Mouse (Mus musculus): ENCODE data around the gene Ror2. TPM values are rescaled to one million over a fixed set of nuclear protein-coding genes. Genes with fewer than 3 reads are reported as not detected.

Gene Ror2
- polyA plus RNA-seq, 1 experiment from 2014 or later: 40.1 TPM

GRCm38 (mm10) chr13:53221176-53221575, 64.7 kb downstream of the Ror2 start:
- Histone ChIP-seq H3K27ac (0 out of 2 replicates have a peak overlapping the region, but pooled peaks have one; percentile 12), H3K4me3 (no peak overlapping the region)

GRCm38 (mm10) chr13:53219889-53220288, 66.0 kb downstream of the Ror2 start:
- H3K4me1 ChIP-seq: peaks cover 70% of the 10 kb centered on the region

More at GRCm38 (mm10) chr13:53221176-53221575, 64.7 kb downstream of the Ror2 start:
- no peak for DNase-seq (ENCODE audit: low spot score)
- Histone ChIP-seq H3K9me3 (replicated peaks) (peaks cover 5% of the 10 kb centered on the region; the same call in 1 of the 2 replicates), H3K36me3 (peaks cover 40% of the 10 kb centered on the region), H3K4me1 (peaks cover 57% of the 10 kb centered on the region), H3K27me3 (ENCODE audit: low read depth, poor library complexity, severe bottlenecking) (no peaks in the 10 kb centered on the region)
- WGBS: 84% methylated on average over 6 of the region's 6 CpGs

GRCm38 (mm10) chr13:53219391-53219790, 66.5 kb downstream of the Ror2 start:
- no peak for DNase-seq (ENCODE audit: low spot score)
- Histone ChIP-seq H3K4me3 (no peak overlapping the region), H3K9me3 (replicated peaks) (0 out of 2 replicates have a peak, but pooled peaks cover under 1% of the 10 kb centered on the region), H3K27me3 (ENCODE audit: low read depth, poor library complexity, severe bottlenecking) (no peaks in the 10 kb centered on the region), H3K27ac (no peak overlapping the region), H3K36me3 (peaks cover 24% of the 10 kb centered on the region), H3K4me1 (peaks cover 75% of the 10 kb centered on the region)
- WGBS: 82% methylated on average over 3 of the region's 3 CpGs

More at GRCm38 (mm10) chr13:53219889-53220288, 66.0 kb downstream of the Ror2 start:
- H3K36me3 ChIP-seq: peaks cover 29% of the 10 kb centered on the region
- WGBS: 91% methylated on average over 10 of the region's 10 CpGs
- H3K4me3 ChIP-seq: no peak overlapping the region
- H3K27me3 ChIP-seq (ENCODE audit: low read depth, poor library complexity, severe bottlenecking): no peaks in the 10 kb centered on the region
- no peak overlapping the region for H3K27ac ChIP-seq
- H3K9me3 ChIP-seq (replicated peaks): 0 out of 2 replicates have a peak, but pooled peaks cover 5% of the 10 kb centered on the region
- no peak for DNase-seq (ENCODE audit: low spot score)

GRCm38 (mm10) chr13:53217396-53217975, 68.4 kb downstream of the Ror2 start:
- no peaks in the 10 kb centered on the region for H3K9me3 ChIP-seq (replicated peaks)
- no peaks in the 10 kb centered on the region for H3K27me3 ChIP-seq (ENCODE audit: low read depth, poor library complexity, severe bottlenecking)
- no peak for DNase-seq (ENCODE audit: low spot score)
- H3K4me3 ChIP-seq: no peak overlapping the region
- H3K27ac ChIP-seq: no peak overlapping the region
- WGBS: 58% methylated on average over 6 of the region's 6 CpGs
- H3K36me3 ChIP-seq: peaks cover 20% of the 10 kb centered on the region
- peaks cover 88% of the 10 kb centered on the region for H3K4me1 ChIP-seq

- Histone ChIP-seq H3K4me1 (peaks cover 97% of the 10 kb centered on the region), H3K27me3 (ENCODE audit: low read depth, poor library complexity, severe bottlenecking) (no peaks in the 10 kb centered on the region), H3K36me3 (peaks cover 5% of the 10 kb centered on the region), H3K4me3 (peak overlapping the region; percentile 40), H3K27ac (peak overlapping the region; percentile 89), H3K9me3 (replicated peaks) (no peaks in the 10 kb centered on the region)
- 12% methylated on average over 19 of the region's 19 CpGs for WGBS
- peak; percentile 89 for DNase-seq (ENCODE audit: low spot score)
Measured at GRCm38 (mm10) chr13:53211971-53212733, 73.8 kb downstream of the Ror2 start.

GRCm38 (mm10) chr13:53208556-53208955, 77.4 kb downstream of the Ror2 start:
- peaks cover 98% of the 10 kb centered on the region for H3K4me1 ChIP-seq
- peaks cover 8% of the 10 kb centered on the region; the same call in 1 of the 2 replicates for H3K36me3 ChIP-seq
- DNase-seq (ENCODE audit: low spot score): no peak
- H3K9me3 ChIP-seq (replicated peaks): no peaks in the 10 kb centered on the region
- 82% methylated on average over 10 of the region's 10 CpGs for WGBS
- peak overlapping the region; percentile 33; the same call in 1 of the 2 replicates for H3K27ac ChIP-seq
- H3K4me3 ChIP-seq: no peak overlapping the region
- no peaks in the 10 kb centered on the region for H3K27me3 ChIP-seq (ENCODE audit: low read depth, poor library complexity, severe bottlenecking)

GRCm38 (mm10) chr13:53205128-53205911, 80.6 kb downstream of the Ror2 start:
- peak overlapping the region; percentile 34 for H3K4me3 ChIP-seq
- DNase-seq (ENCODE audit: low spot score): peak; percentile 88
- H3K4me1 ChIP-seq: peaks cover 97% of the 10 kb centered on the region
- peak overlapping the region; percentile 86 for H3K27ac ChIP-seq
- H3K27me3 ChIP-seq (ENCODE audit: low read depth, poor library complexity, severe bottlenecking): no peaks in the 10 kb centered on the region
- no peaks in the 10 kb centered on the region for H3K9me3 ChIP-seq (replicated peaks)
- peaks cover 8% of the 10 kb centered on the region; the same call in 1 of the 2 replicates for H3K36me3 ChIP-seq
- 10% methylated on average over 17 of the region's 17 CpGs for WGBS

GRCm38 (mm10) chr13:53202439-53202830, 83.5 kb downstream of the Ror2 start:
- H3K27me3 ChIP-seq (ENCODE audit: low read depth, poor library complexity, severe bottlenecking): no peaks in the 10 kb centered on the region
- 52% methylated on average over 5 of the region's 5 CpGs for WGBS
- peaks cover 8% of the 10 kb centered on the region; the same call in 1 of the 2 replicates for H3K36me3 ChIP-seq
- DNase-seq (ENCODE audit: low spot score): no peak
- peak overlapping the region; percentile 94 for H3K27ac ChIP-seq
- no peaks in the 10 kb centered on the region for H3K9me3 ChIP-seq (replicated peaks)
- H3K4me1 ChIP-seq: peaks cover 99% of the 10 kb centered on the region
- peak overlapping the region; percentile 32 for H3K4me3 ChIP-seq

- peak overlapping the region; percentile 32 for H3K4me3 ChIP-seq
- no peaks in the 10 kb centered on the region for H3K9me3 ChIP-seq (replicated peaks)
Measured at GRCm38 (mm10) chr13:53201628-53202438, 84.1 kb downstream of the Ror2 start.

GRCm38 (mm10) chr13:53200121-53200520, 85.8 kb downstream of the Ror2 start:
- WGBS: 83% methylated on average over 4 of the region's 4 CpGs
- no peaks in the 10 kb centered on the region for H3K27me3 ChIP-seq (ENCODE audit: low read depth, poor library complexity, severe bottlenecking)
- H3K36me3 ChIP-seq: peaks cover 8% of the 10 kb centered on the region; the same call in 1 of the 2 replicates
- H3K27ac ChIP-seq: no peak overlapping the region
- peaks cover 99% of the 10 kb centered on the region for H3K4me1 ChIP-seq
- H3K9me3 ChIP-seq (replicated peaks): no peaks in the 10 kb centered on the region
- H3K4me3 ChIP-seq: no peak overlapping the region
- DNase-seq (ENCODE audit: low spot score): no peak

More at GRCm38 (mm10) chr13:53201628-53202438, 84.1 kb downstream of the Ror2 start:
- peak; percentile 90 for DNase-seq (ENCODE audit: low spot score)
- WGBS: 8% methylated on average over 18 of the region's 18 CpGs
- peaks cover 99% of the 10 kb centered on the region for H3K4me1 ChIP-seq
- H3K27me3 ChIP-seq (ENCODE audit: low read depth, poor library complexity, severe bottlenecking): no peaks in the 10 kb centered on the region
- H3K36me3 ChIP-seq: peaks cover 8% of the 10 kb centered on the region; the same call in 1 of the 2 replicates
- H3K27ac ChIP-seq: peak overlapping the region; percentile 94

GRCm38 (mm10) chr13:53199262-53199661, 86.7 kb downstream of the Ror2 start:
- H3K27ac ChIP-seq: peak overlapping the region; percentile 66
- peaks cover 6% of the 10 kb centered on the region; the same call in 1 of the 2 replicates for H3K36me3 ChIP-seq
- H3K27me3 ChIP-seq (ENCODE audit: low read depth, poor library complexity, severe bottlenecking): no peaks in the 10 kb centered on the region
- no peak overlapping the region for H3K4me3 ChIP-seq
- H3K4me1 ChIP-seq: peaks cover 99% of the 10 kb centered on the region
- no peaks in the 10 kb centered on the region for H3K9me3 ChIP-seq (replicated peaks)
- no peak for DNase-seq (ENCODE audit: low spot score)
- WGBS: 94% methylated on average over 7 of the region's 7 CpGs

GRCm38 (mm10) chr13:53196690-53197089, 89.2 kb downstream of the Ror2 start:
- 66% methylated on average over 7 of the region's 7 CpGs for WGBS
- H3K36me3 ChIP-seq: no peaks in the 10 kb centered on the region
- H3K9me3 ChIP-seq (replicated peaks): no peaks in the 10 kb centered on the region
- H3K4me1 ChIP-seq: peaks cover 99% of the 10 kb centered on the region
- H3K27me3 ChIP-seq (ENCODE audit: low read depth, poor library complexity, severe bottlenecking): no peaks in the 10 kb centered on the region
- H3K27ac ChIP-seq: peak overlapping the region; percentile 77
- H3K4me3 ChIP-seq: no peak overlapping the region
- DNase-seq (ENCODE audit: low spot score): no peak

All from limb, embryonic 10.5 days (tissue).